In genomic region chr4:127985874-127986273, GRCm38 (mm10) we compare ENCODE assay signal across 13 mouse cellular contexts. TPM values are rescaled to one million over a fixed set of nuclear protein-coding genes. Genes with fewer than 3 reads are reported as not detected.
DNase-seq lines count a peak whose midpoint lies in the region; ATAC-seq lines count a peak whose summit lies in the region.
"Had no signal": no experiment of that assay in that cellular context is flagged by ENCODE, and none has a peak within 500 bp of the region (broad histone marks: within the 10 kb centered on the region; RNA-seq: fewer than 3 reads in every experiment).

No protein-coding gene starts in this region.

- no peaks in the 10 kb centered on the region for H3K9me3 ChIP-seq in forebrain, embryonic 14.5 days (replicated peaks; ENCODE audit: control insufficient read depth, low read length)
- no peaks in the 10 kb centered on the region for H3K9me3 ChIP-seq in neural tube, embryonic 13.5 days
- no peaks in the 10 kb centered on the region for H3K9me3 ChIP-seq in intestine, embryonic 15.5 days
- H3K9me3 ChIP-seq: embryonic facial prominence, embryonic 13.5 days had no signal

- WGBS in forebrain, embryonic 14.5 days, result 3% methylated on average over 10 of the region's 10 CpGs
- WGBS in neural tube, embryonic 13.5 days, result 11% methylated on average over 10 of the region's 10 CpGs
- 18% methylated on average over 10 of the region's 10 CpGs for WGBS in intestine, embryonic 15.5 days

- peaks cover 13% of the 10 kb centered on the region for H3K4me1 ChIP-seq in forebrain, embryonic 14.5 days (ENCODE audit: control insufficient read depth, insufficient read depth, low read length)
- H3K4me1 ChIP-seq in neural tube, embryonic 13.5 days (replicated peaks), result peaks cover 50% of the 10 kb centered on the region
- H3K4me1 ChIP-seq in intestine, embryonic 15.5 days (replicated peaks), result peaks cover 11% of the 10 kb centered on the region

- peak overlapping the region; percentile 85 for H3K27ac ChIP-seq in forebrain, embryonic 14.5 days (ENCODE audit: low read depth, low read length)
- H3K27ac ChIP-seq in neural tube, embryonic 13.5 days (replicated peaks), result peak overlapping the region; percentile 85
- H3K27ac ChIP-seq in intestine, embryonic 15.5 days, result no peak overlapping the region
- H3K27ac ChIP-seq: embryonic facial prominence, embryonic 13.5 days had no signal

- H3K27me3 ChIP-seq in forebrain, embryonic 14.5 days (replicated peaks; ENCODE audit: control insufficient read depth, insufficient read depth, low read length), result 0 out of 2 replicates have a peak, but pooled peaks cover 8% of the 10 kb centered on the region
- peaks cover 34% of the 10 kb centered on the region for H3K27me3 ChIP-seq in neural tube, embryonic 13.5 days
- H3K27me3 ChIP-seq in intestine, embryonic 15.5 days (replicated peaks), result peaks cover 58% of the 10 kb centered on the region

- peak; percentile 77 for ATAC-seq in forebrain, embryonic 14.5 days
- peak; percentile 76 for ATAC-seq in neural tube, embryonic 13.5 days (ENCODE audit: low read depth)
- no peak for ATAC-seq in intestine, embryonic 15.5 days

- H3K4me2 ChIP-seq in forebrain, embryonic 14.5 days (ENCODE audit: low read length), result peak overlapping the region; percentile 83
- peak overlapping the region; percentile 78 for H3K4me2 ChIP-seq in neural tube, embryonic 13.5 days
- H3K4me2 ChIP-seq in intestine, embryonic 15.5 days (replicated peaks), result no peak overlapping the region
- H3K4me2 ChIP-seq: embryonic facial prominence, embryonic 13.5 days had no signal

- peak; percentile 69 to 80 for DNase-seq in cerebellum, postnatal 10 days
- peak; percentile 89 for DNase-seq in forebrain, embryonic 14.5 days (ENCODE audit: low spot score)
- DNase-seq in layer of hippocampus, postnatal 36 days, result peak; percentile 53 to 58
- no peak for DNase-seq in ovary, adult 18-20 months (ENCODE audit: low spot score)
- no peak for DNase-seq in kidney, adult 11 months
- DNase-seq: thymus, postnatal 36 days had no signal

- H3K4me3 ChIP-seq in forebrain, embryonic 14.5 days (ENCODE audit: low read depth, low read length), result peak overlapping the region; percentile 65
- peak overlapping the region; percentile 77 for H3K4me3 ChIP-seq in neural tube, embryonic 13.5 days
- H3K4me3 ChIP-seq in intestine, embryonic 15.5 days (replicated peaks), result no peak overlapping the region
- H3K4me3 ChIP-seq: embryonic facial prominence, embryonic 13.5 days had no signal

- no peaks in the 10 kb centered on the region for H3K36me3 ChIP-seq in forebrain, embryonic 14.5 days (ENCODE audit: control insufficient read depth, insufficient read depth, low read length)
- H3K36me3 ChIP-seq in neural tube, embryonic 13.5 days, result no peaks in the 10 kb centered on the region
- no peaks in the 10 kb centered on the region for H3K36me3 ChIP-seq in intestine, embryonic 15.5 days
- H3K36me3 ChIP-seq: embryonic facial prominence, embryonic 13.5 days had no signal

- H3K9ac ChIP-seq in forebrain, embryonic 14.5 days (ENCODE audit: low read length), result no peak overlapping the region
- H3K9ac ChIP-seq in neural tube, embryonic 13.5 days, result peak overlapping the region; percentile 90
- no peak overlapping the region for H3K9ac ChIP-seq in intestine, embryonic 15.5 days
- H3K9ac ChIP-seq: embryonic facial prominence, embryonic 13.5 days had no signal

RNA-seq across cellular contexts. Expression of gene Csmd2, which starts 1.8 kb away (rescaled TPM):
- polyA plus RNA-seq in forebrain, embryonic 14.5 days (2014; fragmentation: Nextera tagmentation; extraction: Ambion mirVana), result 3.2 and 4.7 TPM in 2 replicates
- 10 to 100 TPM; 43.5 to 51.1 TPM for total RNA-seq in layer of hippocampus, postnatal 36 days (2021)
- 7.9 and 9.1 TPM in 2 replicates for polyA plus RNA-seq in neural tube, embryonic 13.5 days (2015; fragmentation: Nextera tagmentation; extraction: Ambion mirVana)
- 0.15 and 0.27 TPM in 2 replicates for polyA plus RNA-seq in intestine, embryonic 15.5 days (2015; fragmentation: Nextera tagmentation; extraction: Ambion mirVana)

RNA-seq across cellular contexts. Expression of gene CK137956, which starts 15.1 kb away (rescaled TPM):
- 0.27 and 0.50 TPM in 2 replicates for polyA plus RNA-seq in forebrain, embryonic 14.5 days (2014; fragmentation: Nextera tagmentation; extraction: Ambion mirVana)
- under 1 TPM; 0.73 to 0.90 TPM for total RNA-seq in layer of hippocampus, postnatal 36 days (2021)
- 0.87 and 0.91 TPM in 2 replicates for polyA plus RNA-seq in neural tube, embryonic 13.5 days (2015; fragmentation: Nextera tagmentation; extraction: Ambion mirVana)
- not detected in 2 replicates for polyA plus RNA-seq in intestine, embryonic 15.5 days (2015; fragmentation: Nextera tagmentation; extraction: Ambion mirVana)
- total RNA-seq: adrenal gland, postnatal 4 days had no signal
- polyA plus RNA-seq: embryonic facial prominence, embryonic 13.5 days; heart, embryonic 14.5 days; large intestine, adult 2 months; lung, embryonic 16.5 days had no signal

Comparison
In these comparisons a context has a peak if more than half of its experiments do, and no peak if none do; other contexts are left out.
1. DNase-seq: peak in cerebellum, postnatal 10 days (2 of 2), forebrain, embryonic 14.5 days (single experiment) and layer of hippocampus, postnatal 36 days (2 of 2); none in ovary, adult 18-20 months (single experiment) and kidney, adult 11 months (single experiment).